Mouse (Mus musculus) forebrain, embryonic 12.5 days (tissue): ENCODE data around the gene Cnr2. TPM values are rescaled to one million over a fixed set of nuclear protein-coding genes. Genes with fewer than 3 reads are reported as not detected.

Experiments
- ATAC-seq: fragments of 200-750 bp; cut with Nextera tagmentation; 2 replicates; pipeline ENCODE4 v1.8.0; 2017; ENCODE audit warnings: moderate TSS enrichment; ENCODE audit not compliant: low FRiP score
- H3K27ac ChIP-seq: fragments of 300-500 bp; sonication (generic); 2 replicates; pipeline ENCODE4 v1.5.1; 2016; ENCODE audit warnings: mild to moderate bottlenecking
- H3K27me3 ChIP-seq: fragments of 300-500 bp; sonication (generic); 2 replicates; pipeline ENCODE4 v1.6.1; 2016; ENCODE audit warnings: mild to moderate bottlenecking
- H3K36me3 ChIP-seq: fragments of 300-500 bp; sonication (generic); replicated peaks from 2 replicates; pipeline ENCODE4 v1.6.1; 2016; ENCODE audit warnings: mild to moderate bottlenecking
- H3K4me1 ChIP-seq: fragments of 300-500 bp; sonication (generic); 2 replicates; pipeline ENCODE4 v1.6.1; 2016
- H3K4me2 ChIP-seq: fragments of 300-500 bp; sonication (generic); 2 replicates; pipeline ENCODE4 v1.6.1; 2016; ENCODE audit warnings: mild to moderate bottlenecking, moderate library complexity
- H3K4me3 ChIP-seq: fragments of 300-500 bp; sonication (generic); replicated peaks from 2 replicates; pipeline ENCODE4 v1.5.1; 2016; ENCODE audit warnings: mild to moderate bottlenecking
- H3K9ac ChIP-seq: fragments of 300-500 bp; sonication (generic); 2 replicates; pipeline ENCODE4 v1.6.1; 2016; ENCODE audit warnings: mild to moderate bottlenecking
- H3K9me3 ChIP-seq: fragments of 300-500 bp; sonication (generic); 2 replicates; pipeline ENCODE4 v1.6.1; 2016
- WGBS: fragments of 180-500 bp; shearing (Covaris S2); methylation state at CpG from one replicate; pipeline ENCODE4 v1.1.7; 2016; 5-methylcytosine and 5-hydroxymethylcytosine counted together
- polyA plus RNA-seq: library from polyadenylated mRNA; unstranded; fragments of >200 nt; fragmentation: Nextera tagmentation; extraction: Ambion mirVana; gene quantifications from 2 replicates; pipeline ENCODE4 v1.2.1, GENCODE M21; 2016

Cnr2 gene
- polyA plus RNA-seq, result 0.32 and 0.36 TPM in 2 replicates

- no peak within 1 kb of the TSS for H3K9ac ChIP-seq
- WGBS, result 66% methylated on average over 8 of the region's 8 CpGs
- H3K9me3 ChIP-seq, result no peaks in the 10 kb centered on the region
- no peaks in the 10 kb centered on the region for H3K27me3 ChIP-seq
- no peak within 1 kb of the TSS for H3K4me2 ChIP-seq
- H3K36me3 ChIP-seq, result no peaks in the 10 kb centered on the region
- no peak within 1 kb of the TSS for H3K4me3 ChIP-seq
- no peak for ATAC-seq
- no peak within 1 kb of the TSS for H3K27ac ChIP-seq
- no peaks in the 10 kb centered on the region; the same call in 1 of the 2 replicates for H3K4me1 ChIP-seq
Measured at GRCm38 (mm10) chr4:135895071-135895571, at the start of gene Cnr2. Gene Cnr2 (plus strand): TSS chr4:135895394.

- WGBS, result 63% methylated on average over 5 of the region's 5 CpGs
- Histone ChIP-seq H3K27ac (no peak overlapping the region), H3K36me3 (no peaks in the 10 kb centered on the region), H3K4me3 (no peak overlapping the region), H3K9me3 (no peaks in the 10 kb centered on the region), H3K9ac (no peak overlapping the region), H3K27me3 (no peaks in the 10 kb centered on the region), H3K4me2 (no peak overlapping the region), H3K4me1 (peaks cover 13% of the 10 kb centered on the region)
- ATAC-seq, result no peak
Measured at GRCm38 (mm10) chr4:135847581-135847980, 47.6 kb upstream of the Cnr2 start.

- 36% methylated on average over 13 of the region's 13 CpGs for WGBS
- Histone ChIP-seq H3K4me1 (peaks cover 27% of the 10 kb centered on the region), H3K4me2 (0 out of 2 replicates have a peak overlapping the region, but pooled peaks have one; percentile 15), H3K4me3 (no peak overlapping the region), H3K36me3 (no peaks in the 10 kb centered on the region), H3K27ac (peak overlapping the region; percentile 82), H3K27me3 (no peaks in the 10 kb centered on the region), H3K9ac (peak overlapping the region; percentile 44), H3K9me3 (no peaks in the 10 kb centered on the region)
- no peak for ATAC-seq
Measured at GRCm38 (mm10) chr4:135850411-135851095, 44.6 kb upstream of the Cnr2 start.

GRCm38 (mm10) chr4:135851942-135852341, 43.3 kb upstream of the Cnr2 start:
- Histone ChIP-seq H3K4me3 (no peak overlapping the region), H3K27me3 (no peaks in the 10 kb centered on the region), H3K4me1 (peaks cover 27% of the 10 kb centered on the region), H3K4me2 (no peak overlapping the region), H3K27ac (no peak overlapping the region), H3K36me3 (no peaks in the 10 kb centered on the region), H3K9ac (no peak overlapping the region), H3K9me3 (no peaks in the 10 kb centered on the region)
- 85% methylated on average over 9 of the region's 9 CpGs for WGBS
- no peak for ATAC-seq

GRCm38 (mm10) chr4:135853987-135854546, 41.1 kb upstream of the Cnr2 start:
- 90% methylated on average over 14 of the region's 14 CpGs for WGBS
- Histone ChIP-seq H3K36me3 (no peaks in the 10 kb centered on the region), H3K9ac (peak overlapping the region; percentile 33; the same call in 1 of the 2 replicates), H3K27ac (peak overlapping the region; percentile 99), H3K4me1 (peaks cover 42% of the 10 kb centered on the region), H3K27me3 (no peaks in the 10 kb centered on the region), H3K4me2 (peak overlapping the region; percentile 81; the same call in 1 of the 2 replicates), H3K4me3 (no peak overlapping the region), H3K9me3 (no peaks in the 10 kb centered on the region)
- no peak for ATAC-seq

- H3K27me3 ChIP-seq, result no peaks in the 10 kb centered on the region
- peak overlapping the region; percentile 99 for H3K27ac ChIP-seq
- 72% methylated on average over 11 of the region's 11 CpGs for WGBS
- H3K36me3 ChIP-seq, result no peaks in the 10 kb centered on the region
- peak overlapping the region; percentile 81 for H3K4me2 ChIP-seq
- no peak for ATAC-seq
- peak overlapping the region; percentile 97 for H3K9ac ChIP-seq
- peaks cover 47% of the 10 kb centered on the region for H3K4me1 ChIP-seq
- H3K9me3 ChIP-seq, result no peaks in the 10 kb centered on the region
- H3K4me3 ChIP-seq, result peak overlapping the region; percentile 94; the same call in 1 of the 2 replicates
Measured at GRCm38 (mm10) chr4:135854630-135855029, 40.6 kb upstream of the Cnr2 start.

- 6% methylated on average over 6 of the region's 6 CpGs for WGBS
- ATAC-seq, result peak; percentile 44
- H3K27me3 ChIP-seq, result no peaks in the 10 kb centered on the region
- peak overlapping the region; percentile 97 for H3K9ac ChIP-seq
- H3K4me2 ChIP-seq, result peak overlapping the region; percentile 81
- H3K9me3 ChIP-seq, result no peaks in the 10 kb centered on the region
- no peaks in the 10 kb centered on the region for H3K36me3 ChIP-seq
- H3K27ac ChIP-seq, result peak overlapping the region; percentile 99
- H3K4me3 ChIP-seq, result peak overlapping the region; percentile 94
- peaks cover 50% of the 10 kb centered on the region for H3K4me1 ChIP-seq
Measured at GRCm38 (mm10) chr4:135855080-135855479, 40.1 kb upstream of the Cnr2 start.

GRCm38 (mm10) chr4:135855536-135856222, 39.5 kb upstream of the Cnr2 start, which contains the start of gene Srsf10:
Gene Srsf10 (plus strand): TSS chr4:135855747.
- ATAC-seq, result peak; percentile 94
- H3K27ac ChIP-seq, result peak within 1 kb of the TSS; percentile 99
- H3K36me3 ChIP-seq, result no peaks in the 10 kb centered on the region
- peak within 1 kb of the TSS; percentile 94 for H3K4me3 ChIP-seq
- no peaks in the 10 kb centered on the region for H3K27me3 ChIP-seq
- H3K9me3 ChIP-seq, result no peaks in the 10 kb centered on the region
- peak within 1 kb of the TSS; percentile 97 for H3K9ac ChIP-seq
- WGBS, result under 1% methylated on average over 66 of the region's 67 CpGs
- peak within 1 kb of the TSS; percentile 81 for H3K4me2 ChIP-seq
- H3K4me1 ChIP-seq, result peaks cover 50% of the 10 kb centered on the region

- H3K9me3 ChIP-seq, result no peaks in the 10 kb centered on the region
- WGBS, result under 1% methylated on average over 81 of the region's 91 CpGs
- H3K36me3 ChIP-seq, result no peaks in the 10 kb centered on the region
- peak overlapping the region; percentile 81 for H3K4me2 ChIP-seq
- peak overlapping the region; percentile 94 for H3K4me3 ChIP-seq
- H3K27me3 ChIP-seq, result no peaks in the 10 kb centered on the region
- H3K4me1 ChIP-seq, result peaks cover 49% of the 10 kb centered on the region
- H3K27ac ChIP-seq, result peak overlapping the region; percentile 99
- peak; percentile 74 for ATAC-seq
- H3K9ac ChIP-seq, result peak overlapping the region; percentile 97
Measured at GRCm38 (mm10) chr4:135856223-135857091, 38.7 kb upstream of the Cnr2 start.

- H3K4me1 ChIP-seq, result peaks cover 49% of the 10 kb centered on the region
- H3K4me2 ChIP-seq, result peak overlapping the region; percentile 81
- no peak for ATAC-seq
- no peak overlapping the region for H3K27ac ChIP-seq
- 7% methylated on average over 7 of the region's 7 CpGs for WGBS
- no peaks in the 10 kb centered on the region for H3K27me3 ChIP-seq
- H3K9me3 ChIP-seq, result no peaks in the 10 kb centered on the region
- H3K9ac ChIP-seq, result peak overlapping the region; percentile 97
- peaks cover 3% of the 10 kb centered on the region; the same call in 1 of the 2 replicates for H3K36me3 ChIP-seq
- H3K4me3 ChIP-seq, result peak overlapping the region; percentile 94
Measured at GRCm38 (mm10) chr4:135857597-135858186, 37.5 kb upstream of the Cnr2 start.

GRCm38 (mm10) chr4:135868996-135869395, 26.2 kb upstream of the Cnr2 start:
- Histone ChIP-seq H3K27me3 (no peaks in the 10 kb centered on the region), H3K9me3 (no peaks in the 10 kb centered on the region), H3K27ac (0 out of 2 replicates have a peak overlapping the region, but pooled peaks have one; percentile 19), H3K4me3 (no peak overlapping the region), H3K9ac (no peak overlapping the region), H3K4me2 (no peak overlapping the region), H3K36me3 (peaks cover 30% of the 10 kb centered on the region), H3K4me1 (peaks cover 29% of the 10 kb centered on the region)
- 79% methylated on average over 2 of the region's 2 CpGs for WGBS
- no peak for ATAC-seq
